Mouse (Mus musculus) urinary bladder, postnatal 4 days (tissue): Measurements from ENCODE around the gene Wfdc16.
"Not testable (repeated sequence)": the region's sequence is repeated elsewhere in the genome, so short reads cannot be mapped to it uniquely, and the experiment has no call there.

Experiments
- DNase-seq, 2 experiments: peaks; one replicate each; pipeline ENCODE4 v3.0.0; 2021 to 2022; ENCODE audit warnings: low spot score in 2 of 2

Wfdc16 gene

GRCm38 (mm10) chr2:164603482-164603881, 35.1 kb downstream of the Wfdc16 start:
- DNase-seq = no peak

GRCm38 (mm10) chr2:164600179-164600578, 38.4 kb downstream of the Wfdc16 start:
- DNase-seq = no peak

- no peak for DNase-seq
These were observed 45.1 kb downstream of the Wfdc16 start, which contains the start of gene Eppin for GRCm38 (mm10) chr2:164593494-164593893. Gene Eppin, minus strand, starts transcription at chr2:164593594.

GRCm38 (mm10) chr2:164592014-164592413, 46.6 kb downstream of the Wfdc16 start:
- no peak for DNase-seq

- DNase-seq = not testable (repeated sequence)
These were observed 53.4 kb downstream of the Wfdc16 start, which contains the start of gene Wfdc6a for GRCm38 (mm10) chr2:164585025-164585725. Gene Wfdc6a, minus strand, starts transcription at chr2:164585447.
